Mouse (Mus musculus): ENCODE measurements around the gene Snrnp35.
A peak's percentile ranks its signal among the peaks of the same experiment; 100 is the strongest.
"Not testable (repeated sequence)": the region's sequence is repeated elsewhere in the genome, so short reads cannot be mapped to it uniquely, and the experiment has no call there.

Snrnp35 gene

DNA sequence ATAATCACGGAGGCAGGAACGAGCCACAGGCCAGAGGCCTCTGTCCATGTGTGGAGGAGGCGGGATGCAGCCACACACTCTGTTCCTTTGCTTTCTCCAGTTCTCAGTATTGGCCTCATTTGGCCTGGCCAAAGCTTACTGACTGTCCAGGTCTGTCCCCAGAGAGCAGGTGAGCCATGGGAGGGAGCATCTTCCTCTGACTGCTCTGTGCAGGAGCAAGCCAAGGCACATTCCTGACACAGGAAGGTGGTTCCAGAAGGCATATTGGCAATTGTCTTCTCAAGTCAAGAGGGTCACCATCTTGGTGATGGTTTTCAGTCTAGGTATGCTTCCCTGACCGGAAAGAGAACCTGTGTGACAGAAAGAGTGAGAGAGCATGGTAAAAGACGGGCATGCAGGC is 19.5 kb upstream of the Snrnp35 start:
- no peak for DNase-seq

DNA sequence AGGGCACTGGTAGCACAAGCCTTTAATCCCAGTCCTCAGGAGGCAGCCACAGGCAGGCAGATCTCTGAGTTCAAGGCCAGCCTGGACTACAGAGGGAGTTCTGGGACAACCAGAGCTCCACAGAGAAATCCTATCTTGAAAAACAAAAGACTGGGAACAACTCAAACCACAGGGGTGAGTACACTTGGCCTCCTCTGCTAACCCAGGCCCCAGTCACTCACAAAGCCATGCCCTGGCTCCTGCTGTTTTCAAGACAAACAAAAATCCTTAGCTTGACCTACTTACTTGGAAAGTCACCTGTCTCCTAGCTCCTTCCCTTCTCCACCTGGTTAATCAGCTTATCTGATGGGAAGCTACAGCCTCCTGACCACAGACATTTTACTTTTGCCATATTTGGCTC is 18.0 kb upstream of the Snrnp35 start:
- no peak for DNase-seq

DNA sequence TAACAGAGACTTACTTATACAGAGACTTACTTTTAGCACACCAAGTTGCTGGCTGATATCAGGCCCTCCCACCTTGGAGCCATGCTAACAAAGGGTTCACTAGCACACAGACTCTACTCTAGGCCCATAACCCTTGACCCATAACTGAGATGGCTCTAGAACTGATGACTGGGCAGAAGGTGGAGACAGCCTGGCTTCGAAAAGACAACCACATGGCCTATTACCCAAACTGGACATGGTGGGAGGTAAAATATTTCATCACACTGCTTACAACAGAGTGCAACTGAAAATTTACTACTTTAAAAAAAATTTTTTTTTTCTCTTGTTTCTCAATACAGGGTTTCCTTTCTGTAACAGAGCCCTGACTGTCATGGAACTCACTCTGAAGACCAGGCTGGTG is 15.2 kb upstream of the Snrnp35 start:
- DNase-seq, result no peak

DNA sequence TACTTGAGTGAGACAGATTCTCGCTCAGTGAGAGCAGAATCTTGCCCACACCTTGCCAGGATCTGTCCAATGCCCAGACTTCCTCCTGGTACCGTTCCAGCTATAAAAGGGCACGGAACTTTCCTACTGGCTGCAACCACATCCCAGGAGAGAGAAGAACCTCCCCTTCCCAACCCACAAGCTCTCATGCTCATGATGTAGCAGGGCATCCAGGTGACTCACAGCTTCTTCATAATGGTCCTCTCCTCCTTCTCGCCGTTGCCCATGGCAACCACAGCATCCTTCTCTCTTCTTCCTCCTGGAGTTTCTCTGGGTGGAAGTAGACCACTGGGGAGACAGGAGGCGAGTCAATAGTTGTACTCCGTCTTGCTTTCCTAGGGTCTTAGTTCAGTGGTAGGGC is 14.6 kb upstream of the Snrnp35 start:
- DNase-seq, result no peak

DNA sequence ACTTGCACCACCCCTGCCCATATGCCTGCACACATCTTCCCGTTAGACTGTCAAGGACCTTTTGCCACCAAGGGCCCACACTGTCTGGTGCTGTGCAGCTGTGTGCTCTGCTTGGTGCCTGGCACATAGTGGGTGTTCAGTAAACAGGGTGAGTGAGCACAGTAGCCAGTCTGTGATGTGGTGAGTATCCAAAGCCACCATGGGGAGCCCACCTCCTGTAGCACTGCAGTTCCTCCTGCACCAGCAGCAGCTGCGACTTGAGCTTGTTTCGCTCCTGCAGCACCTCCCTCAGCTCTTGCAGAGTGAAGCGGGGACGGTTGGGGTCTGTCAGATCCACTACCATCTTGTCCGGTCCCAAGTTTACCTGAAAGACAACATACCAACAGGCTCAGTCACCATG is 13.4 kb upstream of the Snrnp35 start:
- DNase-seq, result no peak

DNA sequence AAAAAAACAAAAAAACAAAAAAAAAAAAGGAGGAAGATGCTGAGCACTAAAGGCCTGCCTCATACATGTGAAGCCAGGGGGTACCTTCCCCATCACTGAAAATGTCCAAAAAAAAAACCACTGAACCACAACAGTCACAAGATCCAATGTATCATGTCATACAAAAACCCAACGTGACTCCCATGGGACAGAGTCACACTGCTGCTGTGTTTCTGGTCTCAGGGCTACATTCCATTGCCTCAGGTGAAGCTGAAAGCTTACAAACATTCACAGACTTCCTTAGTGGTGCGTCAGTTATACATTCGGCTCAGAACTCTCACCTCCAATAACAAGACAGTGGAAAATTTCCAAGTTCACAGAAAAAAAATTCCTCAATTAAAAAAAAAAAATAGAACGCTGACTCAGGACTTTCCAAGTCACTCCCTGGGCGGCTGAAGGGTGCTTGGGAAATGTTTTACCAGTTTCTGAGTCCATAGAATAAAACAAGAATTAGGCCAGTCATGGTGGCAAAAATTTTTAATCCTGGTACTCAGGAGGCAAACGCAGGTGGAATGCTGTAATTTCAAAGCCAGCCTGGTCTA is 12.3 kb upstream of the Snrnp35 start:
- no peak for DNase-seq

DNA sequence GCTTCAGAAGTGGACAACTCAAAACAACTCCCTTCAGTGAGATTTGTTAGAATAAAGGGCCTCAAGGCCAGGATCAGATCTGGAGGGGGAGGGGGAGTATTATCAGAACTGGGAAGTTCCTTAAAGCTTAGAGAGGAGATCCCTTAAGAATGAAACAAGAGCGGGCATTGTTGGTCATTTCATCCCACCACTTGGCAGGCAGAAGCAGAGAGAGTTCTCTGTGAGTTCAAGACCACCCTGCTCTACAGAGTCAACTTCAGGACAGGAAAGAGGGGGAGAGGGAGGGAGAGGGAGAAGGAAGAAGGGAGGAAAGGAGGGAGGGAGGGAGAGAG is 4.1 kb upstream of the Snrnp35 start:
- DNase-seq, result no peak

DNA sequence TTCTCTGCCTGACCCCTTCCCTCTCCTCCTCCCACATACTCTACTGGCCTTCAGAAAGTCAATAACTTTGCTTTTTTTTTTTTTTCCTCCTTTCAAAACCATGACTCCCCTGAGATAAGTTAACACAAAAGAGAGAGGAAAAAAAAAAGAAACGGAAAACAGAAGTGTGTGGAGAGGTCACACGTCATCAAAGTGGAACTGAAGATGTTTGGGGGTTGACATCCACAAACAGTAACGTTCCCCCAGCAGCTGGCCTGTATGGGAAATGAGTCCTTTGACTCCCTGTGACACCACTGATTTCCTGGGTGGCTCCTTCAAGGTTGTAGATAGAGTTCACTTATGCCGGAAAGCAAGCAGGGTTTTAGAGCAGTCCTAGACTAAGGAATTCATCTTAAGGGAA is 2.8 kb upstream of the Snrnp35 start:
- no peak for DNase-seq

DNA sequence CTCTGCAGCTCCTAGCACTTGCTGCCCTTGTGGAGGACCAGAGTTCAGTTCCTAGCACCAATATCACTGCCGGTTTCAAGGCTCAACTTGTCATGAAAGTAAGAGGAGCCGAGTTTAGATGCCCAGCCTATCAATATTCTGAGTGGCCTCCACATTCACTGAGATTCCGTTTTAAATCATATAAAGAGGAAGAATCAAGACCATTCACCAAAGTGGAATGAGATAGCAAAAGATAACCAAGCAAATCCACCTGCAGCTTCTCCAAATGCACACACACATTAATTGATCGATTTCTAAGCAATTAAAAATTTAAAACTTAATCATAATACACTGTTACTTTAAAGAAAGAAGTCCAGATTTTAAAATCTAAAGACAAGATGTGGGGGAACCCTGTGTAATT is 1.2 kb upstream of the Snrnp35 start:
- DNase-seq, result no peak

DNA sequence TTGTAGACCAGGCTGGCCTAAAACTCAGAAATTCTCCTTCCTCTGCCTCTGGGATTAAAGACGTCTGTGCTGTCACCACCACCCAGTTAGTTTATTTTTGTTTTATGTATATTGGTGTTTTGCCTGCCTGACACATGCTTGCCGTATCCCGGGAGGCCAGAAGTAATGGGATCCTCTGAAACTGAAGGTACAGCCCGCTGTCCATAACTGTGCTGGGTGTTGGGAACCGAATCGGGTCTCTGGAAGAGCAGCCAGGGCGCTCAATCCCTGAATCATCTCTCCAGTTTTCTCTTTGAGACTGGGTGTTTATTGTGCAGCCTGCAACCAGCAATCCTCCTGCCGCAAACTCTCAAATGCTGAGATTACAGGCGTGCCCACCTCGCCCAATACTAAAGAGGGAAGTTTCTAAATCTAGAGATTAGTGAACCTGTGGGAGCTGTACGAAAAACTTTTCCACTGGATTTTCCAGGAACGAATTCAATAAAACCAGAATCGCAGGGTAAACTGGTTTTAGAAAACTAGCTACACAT is 433 bp upstream of the Snrnp35 start:
- peak in 1 of 2 experiments; percentile 40 for DNase-seq

DNA sequence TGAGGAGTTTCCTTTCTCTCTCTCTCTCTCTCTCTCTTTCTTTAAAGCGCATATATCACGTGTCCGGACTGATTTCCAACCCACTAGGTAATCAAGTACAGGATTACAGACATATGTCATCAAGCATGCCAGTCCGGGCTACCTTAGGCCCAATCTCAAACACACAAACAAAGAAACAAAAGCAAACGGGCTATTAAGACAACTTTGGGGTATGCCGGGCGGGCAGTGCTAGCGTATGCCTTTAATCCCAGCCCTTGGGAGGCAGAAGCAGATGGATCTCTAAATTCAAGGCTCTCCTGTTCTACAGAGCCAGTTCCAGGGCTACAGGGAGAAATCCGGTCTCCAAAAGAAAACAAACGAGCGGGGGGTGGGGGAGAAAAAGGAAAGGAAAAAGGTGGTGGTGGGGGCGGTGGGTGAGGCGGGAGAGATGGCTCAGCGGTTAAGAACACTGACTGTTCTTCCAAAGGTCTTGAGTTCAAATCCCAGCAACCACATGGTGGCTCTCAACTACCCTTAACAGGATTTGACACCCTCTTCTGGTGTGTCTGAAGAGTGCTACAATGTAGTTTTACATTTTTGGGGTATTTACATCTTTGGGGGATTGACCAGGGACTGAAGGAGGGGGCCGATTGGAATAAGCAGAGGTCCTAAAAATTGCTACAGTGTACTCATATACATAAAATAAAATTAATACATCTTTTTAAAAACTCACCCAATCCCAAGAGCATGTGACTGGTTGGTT is 892 bp downstream of the Snrnp35 start:
- no peak for DNase-seq

DNA sequence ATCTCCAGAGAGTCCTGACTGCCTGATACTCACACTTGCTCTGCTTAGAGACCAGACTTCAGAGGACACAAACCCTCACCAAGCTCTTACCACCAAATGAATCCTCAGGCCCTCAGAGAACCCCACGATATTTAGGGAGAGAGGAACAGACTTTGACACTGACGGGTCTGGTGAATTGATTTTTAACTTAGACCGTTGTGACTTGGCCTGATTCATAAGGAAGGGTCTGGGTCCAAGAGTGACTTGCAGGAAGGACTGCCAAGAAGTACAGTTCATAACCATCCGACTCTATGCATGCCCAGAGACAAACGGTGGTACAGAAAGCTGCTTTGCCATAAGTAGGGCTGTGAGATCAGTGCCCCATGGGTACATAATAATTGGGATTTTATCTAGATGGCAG is 2.7 kb downstream of the Snrnp35 start:
- no peak for DNase-seq

DNA sequence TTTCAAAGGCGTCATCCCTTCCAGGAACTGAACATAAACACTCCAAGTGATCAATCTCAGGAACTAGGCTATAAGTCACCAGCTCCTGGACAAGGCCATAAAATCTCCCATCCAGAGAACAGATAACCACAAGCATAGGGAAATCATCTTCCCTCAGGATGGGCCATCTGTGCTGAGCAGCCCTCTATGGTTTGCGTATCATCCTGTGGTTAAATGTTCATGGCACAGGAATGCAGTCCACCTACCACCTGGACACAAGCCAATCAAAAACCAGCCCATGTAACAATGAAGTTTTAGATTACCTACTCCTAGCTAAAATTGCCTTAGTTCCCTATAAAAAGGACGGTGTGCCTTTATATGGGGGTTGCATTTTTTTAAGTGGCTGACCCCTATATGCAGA is 6.0 kb downstream of the Snrnp35 start:
- no peak for DNase-seq

DNA sequence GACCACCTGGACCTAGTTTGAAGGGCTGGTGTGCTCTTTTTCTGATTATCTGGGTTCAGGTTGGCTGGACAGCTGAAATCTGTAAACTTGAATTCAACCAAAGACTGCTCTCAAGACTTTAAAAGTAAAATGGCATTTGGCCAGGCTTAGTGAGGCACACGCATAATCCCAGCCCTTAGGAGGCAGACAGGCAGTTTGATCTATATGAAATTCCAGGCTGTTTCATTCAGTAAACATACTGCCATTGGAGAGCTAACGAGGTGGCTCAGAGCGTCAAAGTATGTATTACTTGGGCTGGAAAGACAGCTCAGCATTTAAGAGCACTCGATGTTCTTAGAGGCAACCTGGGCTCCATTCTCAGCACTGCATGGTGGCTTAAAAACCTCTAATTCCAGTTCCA is 8.8 kb downstream of the Snrnp35 start:
- DNase-seq, result no peak

DNA sequence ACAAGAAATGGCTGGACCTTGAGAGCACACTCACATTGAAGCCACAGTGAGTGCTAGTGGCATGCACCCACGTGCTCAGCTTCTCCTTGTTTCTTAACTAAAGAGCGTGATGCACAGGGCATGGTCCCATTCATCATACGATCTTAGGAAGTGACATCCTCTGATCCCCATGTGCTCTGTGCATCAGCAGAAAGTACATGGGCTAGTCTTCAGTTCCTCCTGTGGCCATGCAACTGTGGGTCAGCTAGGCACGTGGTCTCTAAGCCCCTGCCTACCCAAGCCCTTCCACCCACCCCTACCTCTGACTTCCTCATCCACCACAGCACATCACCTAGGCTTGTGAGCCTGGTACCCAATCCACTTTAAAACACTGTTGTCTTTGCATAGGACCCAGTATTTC is 9.7 kb downstream of the Snrnp35 start:
- no peak for DNase-seq

DNA sequence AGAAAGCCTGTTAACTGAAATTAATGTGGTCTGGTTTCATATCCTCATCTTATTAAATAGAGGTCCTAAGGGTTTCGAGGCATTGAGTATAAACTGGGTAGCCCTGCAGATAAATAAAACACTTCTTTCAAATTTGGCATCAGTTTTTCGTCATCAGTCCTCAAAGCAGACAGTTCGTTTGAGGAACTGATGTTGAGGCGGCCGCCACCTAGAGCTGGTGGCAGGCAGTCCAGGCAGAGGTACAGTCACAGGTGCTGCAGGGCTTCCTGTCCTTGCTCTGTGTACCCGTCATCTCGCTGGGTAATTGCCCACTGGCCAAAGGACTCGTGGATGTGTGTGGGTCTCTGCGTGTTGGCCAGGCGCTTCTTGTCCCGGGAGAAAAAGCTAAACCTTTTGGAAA is 10.5 kb downstream of the Snrnp35 start:
- DNase-seq, result no peak

DNA sequence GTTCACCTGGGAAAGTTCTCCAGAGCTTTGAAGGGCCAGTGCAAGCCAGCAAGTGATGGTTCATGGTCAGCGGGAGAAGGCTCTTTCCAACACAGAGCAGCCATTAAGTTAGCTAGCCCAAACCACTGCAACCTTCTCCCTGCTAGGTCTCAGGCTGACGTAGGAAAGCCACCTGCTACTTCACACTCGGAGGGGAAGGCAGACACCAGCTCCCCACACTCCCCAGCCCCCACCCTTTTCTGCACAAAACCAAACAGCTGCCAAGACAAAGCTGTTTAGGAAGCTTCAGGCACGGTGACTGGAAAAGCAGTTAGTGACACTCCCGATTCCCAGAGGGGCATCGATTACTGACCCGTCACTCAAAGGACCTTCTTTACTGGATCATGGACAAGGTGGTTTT is 12.6 kb downstream of the Snrnp35 start:
- DNase-seq, result no peak

DNA sequence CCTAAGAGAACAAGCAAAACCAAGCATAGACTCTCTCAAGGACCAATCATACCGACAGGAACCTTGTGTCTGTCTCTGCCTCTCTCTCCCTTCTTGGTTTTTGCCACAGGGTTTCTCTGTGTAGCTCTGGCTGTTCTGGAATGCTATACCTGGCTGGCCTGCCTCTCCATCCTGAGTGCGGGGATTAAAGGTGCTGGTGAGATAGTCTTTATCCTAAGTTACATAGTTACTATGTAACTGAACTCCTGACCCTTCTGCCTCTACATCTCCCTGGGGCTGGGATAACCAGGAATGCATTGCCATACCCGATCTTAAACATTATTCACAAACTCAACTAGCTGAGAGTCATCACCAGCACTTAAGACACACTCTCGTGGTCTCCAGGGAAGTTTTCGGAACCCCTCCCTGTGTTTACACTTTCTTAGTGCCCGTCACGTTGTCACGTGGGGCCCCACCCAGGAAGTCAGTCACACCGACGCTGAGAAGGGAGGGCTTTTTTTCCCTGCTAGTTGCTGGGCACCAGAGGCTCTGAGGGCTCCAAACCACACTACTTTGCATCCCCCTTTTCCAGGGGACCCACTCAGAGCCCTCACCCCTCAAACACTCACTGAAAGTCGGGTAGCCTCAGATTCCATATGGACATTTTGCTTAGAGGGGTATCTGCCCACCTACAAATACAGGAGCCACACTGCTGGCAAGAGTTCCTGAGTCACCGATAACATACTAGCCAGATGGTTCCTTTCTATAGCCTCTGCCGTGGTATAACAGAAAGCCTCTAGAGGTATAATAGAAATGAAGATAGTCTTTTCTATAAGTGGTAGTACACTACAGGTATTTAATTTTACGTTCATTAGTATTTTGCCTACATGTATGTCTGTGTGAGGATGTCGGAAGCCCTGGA is 13.9 kb downstream of the Snrnp35 start:
- no peak for DNase-seq

DNA sequence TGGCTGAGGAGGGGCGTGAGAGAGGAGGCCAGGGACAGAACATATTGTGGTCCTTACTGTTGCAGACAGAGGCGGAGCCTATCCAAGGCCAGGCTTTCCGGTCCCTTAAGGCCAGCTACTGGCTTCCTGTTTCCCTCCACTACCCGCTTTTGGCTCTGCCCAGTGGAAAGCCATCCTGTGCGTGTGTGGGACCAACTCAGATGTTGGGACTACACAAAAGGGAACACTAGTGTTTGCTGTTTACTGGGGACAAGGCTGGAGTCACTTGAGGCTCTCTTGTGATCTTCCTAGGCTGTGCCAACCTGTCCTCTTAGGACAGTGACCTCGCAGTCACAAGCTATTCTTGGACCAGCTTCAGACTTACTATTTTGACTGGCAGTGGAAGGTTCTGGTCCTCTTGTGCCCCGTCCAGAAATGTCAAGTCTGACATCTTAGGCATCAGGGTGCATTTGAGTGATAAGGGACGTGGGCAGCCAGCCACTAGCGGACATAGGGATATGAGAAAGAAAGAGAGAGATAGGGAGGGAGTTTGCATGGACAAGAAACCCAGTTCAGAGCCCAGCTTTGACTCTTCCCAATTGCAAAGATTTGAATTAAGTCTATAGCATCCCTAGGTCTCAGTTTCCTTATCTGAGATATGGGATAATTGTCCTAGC is 15.4 kb downstream of the Snrnp35 start:
- DNase-seq, result no peak

DNA sequence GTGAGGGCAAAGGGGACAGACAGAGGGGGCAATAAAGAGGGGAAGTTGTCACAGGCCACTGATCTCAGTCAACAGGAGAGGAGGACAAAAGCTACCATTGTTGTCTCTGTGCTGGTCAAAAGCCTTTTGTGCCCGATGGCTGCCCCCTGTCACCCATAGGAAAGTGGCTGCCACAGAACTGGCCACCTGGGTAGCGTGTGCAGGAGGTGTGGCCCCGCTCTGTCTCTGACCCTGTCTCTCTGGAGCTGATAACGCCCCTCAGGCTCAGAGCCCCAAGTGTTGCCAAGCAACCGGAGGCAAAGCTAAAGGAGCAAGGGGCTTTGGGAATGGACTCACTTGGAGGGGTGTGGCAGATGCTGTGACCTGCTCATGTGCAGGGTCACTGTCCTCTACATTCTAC is 16.1 kb downstream of the Snrnp35 start:
- no peak for DNase-seq

DNA sequence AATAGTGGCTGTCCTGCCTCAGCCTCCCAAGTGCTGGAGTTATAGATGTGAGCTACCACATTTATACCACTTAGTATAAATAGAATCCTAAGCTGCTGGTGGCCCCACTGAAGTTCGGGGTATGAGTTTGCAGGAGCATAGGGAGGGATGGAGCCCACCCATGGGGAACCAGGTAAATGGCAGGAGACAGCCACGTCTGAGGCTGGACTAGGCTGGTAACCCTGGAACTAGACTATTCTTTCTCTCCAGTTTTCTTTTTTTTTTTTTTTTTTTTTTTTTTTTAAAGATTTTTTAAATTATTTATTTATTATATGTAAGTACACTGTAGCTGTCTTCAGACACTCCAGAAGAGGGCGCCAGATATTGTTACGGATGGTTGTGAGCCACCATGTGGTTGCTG is 17.1 kb downstream of the Snrnp35 start:
- DNase-seq, result not testable (repeated sequence)

DNA sequence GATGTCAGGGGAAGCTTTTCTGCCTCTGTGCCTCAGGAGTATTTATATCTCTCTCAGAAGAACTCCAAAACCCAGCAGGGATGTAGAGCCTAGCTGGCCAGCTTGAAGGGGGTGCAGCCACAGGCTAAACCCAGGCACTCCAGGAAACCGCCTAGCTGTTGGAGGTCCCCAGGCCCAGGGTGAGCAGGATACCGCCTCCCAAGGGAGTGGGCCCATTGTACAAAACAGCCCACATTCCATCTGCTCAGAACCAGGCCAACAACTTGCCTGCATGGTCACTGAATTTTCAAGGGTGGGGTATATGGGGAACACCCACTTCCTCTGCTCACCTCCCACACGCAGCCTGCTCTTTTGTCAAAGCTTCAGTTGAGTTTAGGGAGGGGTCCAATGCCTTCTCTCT is 17.6 kb downstream of the Snrnp35 start:
- no peak for DNase-seq

DNA sequence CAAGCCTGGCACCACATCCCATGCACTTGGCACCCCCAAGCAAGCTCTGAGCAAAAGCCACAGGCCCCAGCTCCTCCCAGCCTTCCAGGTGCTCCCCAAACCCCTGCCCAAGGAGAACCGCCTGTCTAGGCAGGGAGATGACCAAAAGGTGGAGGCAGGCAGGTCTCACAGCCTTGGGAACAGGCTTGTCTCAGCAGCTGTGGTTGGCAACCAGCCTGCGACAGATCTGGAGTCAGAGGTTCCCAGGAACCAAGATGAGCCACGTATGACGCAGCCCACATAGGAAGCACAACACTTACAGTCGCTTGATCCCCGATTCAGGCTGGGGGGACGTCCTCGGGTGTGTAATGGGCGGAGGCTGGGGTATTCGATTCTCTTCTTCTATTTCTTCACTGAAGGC is 18.6 kb downstream of the Snrnp35 start:
- DNase-seq, result no peak

Measured in spleen, adult 18-20 months (tissue).